Mouse (Mus musculus) forebrain, postnatal 0 days (tissue): ENCODE data around the gene Olfr922. TPM values are rescaled to one million over a fixed set of nuclear protein-coding genes. Genes with fewer than 3 reads are reported as not detected.

ENCODE experiments used
- ATAC-seq: fragments of 200-750 bp; cut with Nextera tagmentation; 2 replicates; pipeline ENCODE4 v1.8.0; 2017; ENCODE audit warnings: mild to moderate bottlenecking, moderate library complexity
- DNase-seq: peaks from one replicate; pipeline ENCODE4 v3.0.0-alpha.2; 2015
- H3K27ac ChIP-seq: fragments of 300-500 bp; sonication (generic); 2 replicates; pipeline ENCODE4 v1.5.1; 2014; ENCODE audit warnings: low read depth, mild to moderate bottlenecking, antibody characterized with exemption, low read length, moderate library complexity, mixed read lengths
- H3K27me3 ChIP-seq: fragments of 300-500 bp; sonication (generic); 2 replicates; pipeline ENCODE4 v1.6.1; 2014; ENCODE audit warnings: mild to moderate bottlenecking, low read length, mixed read lengths; ENCODE audit not compliant: insufficient read depth
- H3K36me3 ChIP-seq: fragments of 300-500 bp; sonication (generic); 2 replicates; pipeline ENCODE4 v1.6.1; 2014; ENCODE audit warnings: mild to moderate bottlenecking, moderate library complexity; ENCODE audit not compliant: insufficient read depth
- H3K4me1 ChIP-seq: fragments of 300-500 bp; sonication (generic); 2 replicates; pipeline ENCODE4 v1.6.1; 2014; ENCODE audit warnings: antibody characterized with exemption; ENCODE audit not compliant: insufficient read depth
- H3K4me2 ChIP-seq: fragments of 300-500 bp; sonication (generic); 2 replicates; pipeline ENCODE4 v1.6.1; 2014; ENCODE audit warnings: low read depth, mild to moderate bottlenecking, moderate library complexity
- H3K4me3 ChIP-seq: fragments of 300-500 bp; sonication (generic); 2 replicates; pipeline ENCODE4 v1.5.1; 2014; ENCODE audit warnings: low read depth, low read length, mixed read lengths
- H3K9ac ChIP-seq: fragments of 300-500 bp; sonication (generic); 2 replicates; pipeline ENCODE4 v1.6.1; 2014; ENCODE audit warnings: mild to moderate bottlenecking
- H3K9me3 ChIP-seq: fragments of 300-500 bp; sonication (generic); 2 replicates; pipeline ENCODE4 v1.6.1; 2016; ENCODE audit warnings: low read length
- CTCF ChIP-seq: sonication (generic); IDR thresholded peaks from 2 replicates; pipeline ENCODE4 v1.5.1; 2016; ENCODE audit warnings: antibody characterized with exemption, control low read depth, low read depth
- polyA plus RNA-seq: library from polyadenylated mRNA; unstranded; fragments of >200 nt; fragmentation: Nextera tagmentation; extraction: Ambion mirVana; gene quantifications from 2 replicates; pipeline ENCODE4 v1.2.1, GENCODE M21; 2015
- total RNA-seq: library from RNA; depleted of rRNA; stranded (reverse); fragments of >200 nt; gene quantifications from 2 replicates; pipeline ENCODE4 v1.2.3, GENCODE M21; 2014; rRNA removed

Olfr922 gene
- total and polyA plus RNA-seq, 2 experiments from 2014 or later = not detected

- no peaks in the 10 kb centered on the region for H3K36me3 ChIP-seq
- DNase-seq (no peak), ATAC-seq (no peak)
- no peak within 1 kb of the TSS for H3K9ac ChIP-seq
- H3K4me2 ChIP-seq = no peak within 1 kb of the TSS
- no peak for TF ChIP-seq CTCF
- H3K27ac ChIP-seq = no peak within 1 kb of the TSS
- no peaks in the 10 kb centered on the region for H3K9me3 ChIP-seq
- H3K4me3 ChIP-seq = no peak within 1 kb of the TSS
- H3K27me3 ChIP-seq = no peaks in the 10 kb centered on the region
- no peaks in the 10 kb centered on the region for H3K4me1 ChIP-seq
These were observed 40.3 kb downstream of the Olfr922 start, which contains the start of gene Olfr26 for GRCm38 (mm10) chr9:38854760-38855159. Gene Olfr26 (plus strand): TSS chr9:38855060.

Other genes starting within 250 kb of the Olfr922 start
- not detected in 2 replicates for gene Olfr912, start 234.4 kb upstream of the Olfr922 start, total RNA-seq
- not detected in 2 replicates for gene Olfr912, start 234.4 kb upstream of the Olfr922 start, polyA plus RNA-seq
- not detected in 2 replicates for gene Olfr913, start 221.9 kb upstream of the Olfr922 start, total RNA-seq
- not detected in 2 replicates for gene Olfr913, start 221.9 kb upstream of the Olfr922 start, polyA plus RNA-seq
- not detected in 2 replicates for gene Olfr914, start 209.5 kb upstream of the Olfr922 start, total RNA-seq
- gene Olfr914, start 209.5 kb upstream of the Olfr922 start, polyA plus RNA-seq = not detected in 2 replicates
- gene Olfr916, start 154.7 kb upstream of the Olfr922 start, total RNA-seq = not detected in 2 replicates
- not detected in 2 replicates for gene Olfr916, start 154.7 kb upstream of the Olfr922 start, polyA plus RNA-seq
- gene Olfr917, start 148.8 kb upstream of the Olfr922 start, total RNA-seq = not detected in 2 replicates
- gene Olfr917, start 148.8 kb upstream of the Olfr922 start, polyA plus RNA-seq = not detected in 2 replicates
- not detected in 2 replicates for gene Olfr918, start 140.0 kb upstream of the Olfr922 start, total RNA-seq
- not detected in 2 replicates for gene Olfr918, start 140.0 kb upstream of the Olfr922 start, polyA plus RNA-seq
- not detected in 2 replicates for gene Olfr919, start 110.9 kb upstream of the Olfr922 start, total RNA-seq
- not detected in 2 replicates for gene Olfr919, start 110.9 kb upstream of the Olfr922 start, polyA plus RNA-seq
- gene Vwa5a, start 96.3 kb upstream of the Olfr922 start, total RNA-seq = 6.5 and 7.9 TPM in 2 replicates
- 5.0 and 5.5 TPM in 2 replicates for gene Vwa5a, start 96.3 kb upstream of the Olfr922 start, polyA plus RNA-seq
- under 0.01 and 0.14 TPM in 2 replicates for gene Olfr920, start 62.3 kb upstream of the Olfr922 start, total RNA-seq
- not detected in 2 replicates for gene Olfr920, start 62.3 kb upstream of the Olfr922 start, polyA plus RNA-seq
- gene Olfr921, start 41.5 kb upstream of the Olfr922 start, total RNA-seq = not detected in 2 replicates
- gene Olfr921, start 41.5 kb upstream of the Olfr922 start, polyA plus RNA-seq = not detected in 2 replicates
- not detected in 2 replicates for gene Olfr923, start 11.9 kb downstream of the Olfr922 start, total RNA-seq
- not detected in 2 replicates for gene Olfr923, start 11.9 kb downstream of the Olfr922 start, polyA plus RNA-seq
- gene Olfr924, start 29.8 kb downstream of the Olfr922 start, total RNA-seq = not detected in 2 replicates
- not detected in 2 replicates for gene Olfr924, start 29.8 kb downstream of the Olfr922 start, polyA plus RNA-seq
- gene Olfr26, start 40.4 kb downstream of the Olfr922 start, total RNA-seq = not detected in 2 replicates
- gene Olfr26, start 40.4 kb downstream of the Olfr922 start, polyA plus RNA-seq = not detected in 2 replicates
- gene Olfr926, start 62.5 kb downstream of the Olfr922 start, total RNA-seq = not detected in 2 replicates
- gene Olfr926, start 62.5 kb downstream of the Olfr922 start, polyA plus RNA-seq = not detected in 2 replicates
- gene Olfr930, start 115.2 kb downstream of the Olfr922 start, total RNA-seq = not detected in 2 replicates
- not detected in 2 replicates for gene Olfr930, start 115.2 kb downstream of the Olfr922 start, polyA plus RNA-seq
- not detected in 2 replicates for gene Olfr933, start 157.7 kb downstream of the Olfr922 start, total RNA-seq
- not detected in 2 replicates for gene Olfr933, start 157.7 kb downstream of the Olfr922 start, polyA plus RNA-seq
- gene Olfr934, start 173.7 kb downstream of the Olfr922 start, total RNA-seq = not detected in 2 replicates
- not detected in 2 replicates for gene Olfr934, start 173.7 kb downstream of the Olfr922 start, polyA plus RNA-seq
- not detected in 2 replicates for gene Olfr935, start 185.1 kb downstream of the Olfr922 start, total RNA-seq
- gene Olfr935, start 185.1 kb downstream of the Olfr922 start, polyA plus RNA-seq = not detected in 2 replicates
- gene Olfr146, start 208.8 kb downstream of the Olfr922 start, total RNA-seq = not detected in 2 replicates
- gene Olfr146, start 208.8 kb downstream of the Olfr922 start, polyA plus RNA-seq = not detected in 2 replicates